Mouse (Mus musculus) heart, postnatal 0 days (tissue): ENCODE measurements at regions not wholly inside any gene's neighbourhood (a gene's known extent, or its start where the extent isn't known, plus 50 kb on each side); places are given as distances from the start of the nearest gene placed in this dataset.

ENCODE experiments used
- CTCF ChIP-seq: IDR thresholded peaks from 2 replicates; pipeline ENCODE4 v1.5.1; 2016; ENCODE audit warnings: antibody characterized with exemption, control low read depth, low read depth
- EP300 ChIP-seq: IDR thresholded peaks from 2 replicates; pipeline ENCODE4 v1.6.1; 2016; ENCODE audit warnings: antibody characterized with exemption, low read depth

DNA sequence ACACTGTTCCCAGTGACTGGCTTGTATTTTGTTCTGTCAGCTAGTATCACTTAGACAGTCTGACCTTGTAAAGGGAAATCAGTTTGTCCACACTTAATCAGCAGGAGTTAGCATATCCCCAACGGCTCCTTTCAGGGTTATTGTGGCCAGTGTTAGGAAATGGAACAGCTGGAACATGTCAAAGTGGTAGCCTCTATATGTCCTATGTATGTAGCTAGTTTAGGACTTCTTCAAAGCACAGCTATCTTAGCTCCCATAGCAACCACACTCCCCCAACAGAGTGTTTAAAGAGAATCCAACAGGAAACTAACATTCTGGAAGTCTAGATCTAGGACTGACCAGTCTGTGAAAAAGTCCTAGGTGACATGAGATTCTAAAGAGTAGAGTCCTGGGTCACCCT is 72.6 kb downstream of the Gm21897 start:
- TF ChIP-seq CTCF (no peak), EP300 (no peak)
